Mouse (Mus musculus) adrenal gland, postnatal 4 days (tissue): ENCODE data around the gene Sh2d6. TPM values are rescaled to one million over a fixed set of nuclear protein-coding genes. Genes with fewer than 3 reads are reported as not detected.
"Not testable (repeated sequence)": the region's sequence is repeated elsewhere in the genome, so short reads cannot be mapped to it uniquely, and the experiment has no call there.

Source experiments
- DNase-seq, 2 experiments: peaks; one replicate each; pipeline ENCODE4 v3.0.0; 2021 to 2022; ENCODE audit warnings: low spot score in 2 of 2, mixed read lengths in 2 of 2
- total RNA-seq, 2 experiments: library from RNA; stranded (reverse); gene quantifications; 2 replicates each; pipeline ENCODE4 v1.2.3; 2021

Gene Sh2d6
- total RNA-seq, 2 experiments from 2014 or later, result 0.76 to 0.78 TPM

GRCm38 (mm10) chr6:72506104-72506503 lies 15.4 kb downstream of the Sh2d6 start:
- DNase-seq, result no peak

DNA sequence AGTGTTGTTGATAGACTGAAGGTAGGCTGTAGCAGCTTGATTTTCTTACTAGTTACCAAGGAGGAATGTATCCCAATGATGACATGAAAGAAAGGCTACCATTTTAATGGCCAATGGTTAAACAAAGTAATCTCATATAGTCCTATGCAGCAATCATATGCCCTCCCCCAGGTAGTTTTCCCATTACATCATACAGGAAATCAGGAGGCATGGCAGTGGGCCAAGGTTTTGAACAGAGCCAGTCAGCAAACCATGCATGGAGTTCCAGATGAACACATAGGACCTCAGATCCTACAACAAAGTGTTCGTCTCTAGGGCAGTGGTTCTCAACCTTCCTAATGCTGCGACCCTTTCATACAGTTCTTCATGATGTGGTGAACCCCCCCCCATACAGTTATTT lies 17.6 kb downstream of the Sh2d6 start:
- DNase-seq, result no peak

DNA sequence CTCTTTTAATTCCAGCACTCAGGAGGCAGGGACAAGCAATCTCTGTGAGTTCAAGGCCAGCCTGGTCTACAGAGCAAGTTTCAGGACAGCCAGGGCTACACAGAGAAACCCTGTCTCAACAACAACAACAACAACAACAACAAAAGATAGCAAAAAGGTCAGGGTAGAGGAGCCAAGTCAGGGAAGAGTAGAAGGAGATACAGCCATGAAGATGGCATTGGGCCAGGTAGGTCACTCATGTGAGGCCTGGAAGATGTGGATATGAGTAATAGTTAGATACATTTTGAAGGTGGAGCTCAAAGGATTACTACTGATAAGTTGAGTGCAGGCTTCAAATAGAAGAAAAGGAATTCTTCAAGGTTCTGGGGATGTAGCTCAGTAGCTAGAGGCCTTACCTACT lies 18.2 kb downstream of the Sh2d6 start:
- DNase-seq, result no peak

DNA sequence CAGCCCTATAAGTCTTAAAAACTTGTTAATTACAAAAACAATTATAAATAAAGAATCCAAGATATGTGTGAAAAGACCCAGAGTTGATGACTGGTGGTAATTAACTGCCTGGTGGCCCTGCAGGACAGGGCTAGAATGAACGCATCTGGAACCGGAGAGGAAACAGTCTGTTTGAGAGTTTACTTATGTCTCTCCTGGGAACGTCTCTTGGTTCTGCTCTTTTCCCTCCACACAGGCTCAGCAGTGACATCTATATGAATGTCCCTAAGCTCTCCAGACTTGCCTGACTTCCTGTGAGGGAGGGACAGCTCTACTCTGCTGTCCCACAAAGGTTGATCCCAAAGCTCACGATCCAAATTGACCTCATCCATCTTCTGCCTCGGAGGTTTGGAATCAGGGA lies 22.6 kb downstream of the Sh2d6 start:
- DNase-seq, result no peak

- no peak for DNase-seq
Measured at GRCm38 (mm10) chr6:72492892-72493291, 28.6 kb downstream of the Sh2d6 start.

- no peak for DNase-seq
Measured at GRCm38 (mm10) chr6:72491151-72491550, 30.4 kb downstream of the Sh2d6 start.

- DNase-seq, result no peak
Measured at GRCm38 (mm10) chr6:72489534-72489933, 32.0 kb downstream of the Sh2d6 start.

- DNase-seq, result no peak
Measured at GRCm38 (mm10) chr6:72488850-72489249, 32.7 kb downstream of the Sh2d6 start.

DNA sequence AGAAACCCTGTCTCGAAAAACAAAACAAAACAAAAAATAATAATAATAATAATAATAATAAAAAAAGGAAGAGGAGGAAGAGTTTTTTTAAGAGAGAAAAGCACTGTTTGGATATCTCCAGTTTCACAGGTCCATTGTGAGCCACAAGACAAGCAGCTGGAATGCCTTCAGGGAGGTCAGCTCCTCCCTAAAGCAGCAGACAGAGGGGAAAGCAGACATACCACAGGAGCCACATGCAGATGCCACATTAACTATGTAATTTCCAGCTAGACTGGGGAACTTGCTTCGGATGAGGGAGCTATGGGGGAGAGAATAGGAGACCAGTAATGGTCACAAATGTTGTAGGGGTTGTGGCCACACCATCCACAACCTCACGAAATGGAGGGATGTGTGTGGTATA lies 34.2 kb downstream of the Sh2d6 start:
- no peak for DNase-seq

GRCm38 (mm10) chr6:72486307-72486706 lies 35.2 kb downstream of the Sh2d6 start:
- no peak for DNase-seq

DNA sequence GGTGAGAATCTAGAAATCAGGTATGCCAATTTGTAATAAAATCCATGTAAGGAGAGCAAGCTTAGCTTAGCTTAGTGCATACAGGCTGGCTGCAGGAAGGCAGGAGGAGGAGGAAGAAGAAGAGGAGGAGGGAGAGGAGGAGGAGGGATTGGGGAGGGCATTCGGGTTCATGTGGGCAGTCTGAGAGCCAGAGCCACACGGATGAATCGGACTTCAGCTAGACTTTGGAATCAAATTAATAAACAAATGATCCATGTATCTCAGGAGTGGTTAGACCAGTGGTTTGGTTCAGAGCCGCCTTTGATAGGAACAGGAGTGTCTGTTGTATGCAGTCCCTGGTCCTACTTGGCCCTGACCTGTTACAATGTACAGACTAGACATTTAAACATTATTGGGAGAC lies 36.6 kb downstream of the Sh2d6 start:
- no peak for DNase-seq

- no peak for DNase-seq
Measured at GRCm38 (mm10) chr6:72482156-72482555, 39.4 kb downstream of the Sh2d6 start.

DNA sequence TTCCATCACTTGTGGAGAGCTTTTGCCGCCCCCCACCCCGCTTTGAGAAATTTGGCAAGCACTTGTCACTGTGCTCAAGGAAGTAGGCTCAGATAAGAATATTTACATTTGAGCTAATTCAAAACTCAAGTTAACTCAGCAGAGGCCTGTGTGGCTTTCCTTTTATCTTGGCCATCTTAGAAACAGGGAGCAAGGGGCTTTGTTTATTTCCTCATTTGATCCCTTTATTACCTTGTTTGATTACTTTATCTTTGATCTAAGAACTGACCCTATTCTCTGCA lies 41.1 kb downstream of the Sh2d6 start:
- DNase-seq, result no peak

DNA sequence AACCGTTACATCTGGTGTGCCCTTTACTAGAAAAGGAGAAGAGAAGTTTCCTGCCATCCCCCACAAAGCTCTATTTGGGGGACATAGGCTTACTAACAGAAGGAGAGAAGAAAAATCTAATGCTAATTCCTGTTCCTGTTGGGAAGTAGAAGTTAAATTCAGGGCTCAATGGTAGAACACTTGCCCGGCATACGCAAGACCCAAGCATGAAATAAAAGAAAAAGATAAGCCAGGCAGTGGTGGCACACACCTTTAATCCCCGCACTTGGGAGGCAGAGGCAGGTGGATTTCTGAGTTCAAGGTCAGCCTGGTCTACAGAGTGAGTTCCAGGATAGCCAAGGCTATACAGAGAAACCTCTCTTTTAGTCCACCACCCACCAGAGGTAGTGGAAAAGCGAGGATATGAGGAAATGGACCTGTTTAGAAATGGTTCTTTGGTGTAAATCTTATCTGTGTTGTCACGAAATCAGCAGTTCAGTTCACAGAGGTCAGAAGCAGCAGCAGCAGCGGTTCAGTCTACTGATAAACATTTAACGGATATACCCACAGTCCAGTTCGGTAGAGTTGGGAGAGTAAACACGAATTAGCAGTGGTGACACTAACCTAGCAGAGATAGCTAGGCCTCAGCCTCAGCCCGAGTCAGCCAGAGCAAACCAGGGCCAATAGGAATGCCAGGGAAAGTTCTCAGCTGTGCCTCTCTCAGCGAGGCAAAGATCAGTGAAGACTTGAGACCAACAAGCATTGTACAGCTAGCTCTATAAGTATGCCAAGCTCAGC lies 41.7 kb downstream of the Sh2d6 start:
- no peak for DNase-seq

DNA sequence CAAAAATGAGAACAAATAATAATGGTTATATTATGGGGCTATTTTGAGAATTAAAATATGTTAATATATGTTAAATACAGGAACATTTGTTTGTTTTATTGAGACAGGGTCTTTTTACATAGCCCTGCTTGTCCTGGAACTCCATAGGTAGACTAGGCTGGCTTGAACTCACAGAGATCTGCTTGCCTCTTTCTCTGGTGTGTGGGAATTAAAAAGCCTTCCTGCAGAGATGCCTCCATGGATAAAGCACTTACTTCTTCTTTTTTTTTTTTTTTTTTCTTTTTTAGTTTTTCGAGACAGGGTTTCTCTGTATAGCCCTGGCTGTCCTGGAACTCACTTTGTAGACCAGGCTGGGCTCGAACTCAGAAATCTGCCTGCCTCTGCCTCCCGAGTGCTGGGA lies 42.8 kb downstream of the Sh2d6 start:
- DNase-seq, result not testable (repeated sequence)

- DNase-seq, result no peak
Measured at GRCm38 (mm10) chr6:72477621-72478020, 43.9 kb downstream of the Sh2d6 start.

GRCm38 (mm10) chr6:72476836-72477235 lies 44.7 kb downstream of the Sh2d6 start:
- DNase-seq, result no peak

GRCm38 (mm10) chr6:72475221-72475985 lies 46.1 kb downstream of the Sh2d6 start:
- DNase-seq, result no peak

- peak in 1 of 2 experiments; percentile 23 for DNase-seq
Measured at GRCm38 (mm10) chr6:72473264-72474041, 48.1 kb downstream of the Sh2d6 start.

DNA sequence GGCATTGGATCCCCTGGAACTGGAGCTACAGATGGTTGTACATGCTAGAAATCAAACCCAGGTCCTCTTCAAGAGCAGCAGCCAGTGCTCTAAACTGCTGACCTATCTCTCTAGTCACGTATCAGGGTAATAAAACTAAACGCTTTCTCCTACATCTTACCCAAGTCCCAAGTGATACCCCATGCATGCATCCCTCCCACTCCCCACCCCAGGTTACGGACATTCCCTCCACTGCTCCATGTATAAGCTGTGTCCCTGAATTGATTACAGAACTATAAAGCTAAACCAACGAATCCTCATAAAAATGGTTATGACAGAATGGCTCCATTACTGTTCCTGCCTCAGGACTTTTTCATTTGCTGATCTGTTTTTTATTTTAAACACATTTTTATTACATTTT lies 55.3 kb downstream of the Sh2d6 start:
- DNase-seq, result no peak

GRCm38 (mm10) chr6:72465361-72466157 lies 55.9 kb downstream of the Sh2d6 start:
- DNase-seq, result no peak
